ENCODE assay signal across 40 mouse cellular contexts in the genomic region with DNA sequence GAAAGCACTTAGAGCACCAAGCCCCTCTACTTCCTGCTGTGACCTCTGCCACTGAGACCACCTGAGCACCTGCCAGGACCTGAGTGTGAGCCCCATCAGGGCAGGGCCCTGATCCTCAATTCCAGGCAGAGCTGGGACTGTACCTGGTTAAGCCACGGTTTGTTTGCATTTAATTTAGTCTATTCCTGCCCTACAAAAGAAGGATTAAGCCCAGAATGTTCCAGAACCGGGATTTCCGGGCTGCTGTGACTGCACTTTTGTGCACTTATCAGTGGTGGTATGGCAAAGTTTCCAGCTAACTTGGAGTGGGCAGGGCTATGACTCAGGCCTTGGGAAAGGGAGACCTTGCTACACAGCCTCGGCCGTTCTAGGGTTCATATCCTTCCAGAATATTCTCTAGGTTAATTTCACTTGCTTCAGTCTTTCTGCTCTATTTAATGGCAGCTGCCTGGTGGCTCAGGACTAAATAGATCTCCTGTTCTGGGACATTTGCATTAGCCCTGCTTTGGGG. TPM values are rescaled to one million over a fixed set of nuclear protein-coding genes. Genes with fewer than 3 reads are reported as not detected.
DNase-seq lines count a peak whose midpoint lies in the region; ATAC-seq and TF ChIP-seq lines count a peak whose summit lies in the region.
"Had no signal": no experiment of that assay in that cellular context is flagged by ENCODE, and none has a peak within 500 bp of the region (broad histone marks: within the 10 kb centered on the region; RNA-seq: fewer than 3 reads in every experiment).

No protein-coding gene starts in this region.

- TF ChIP-seq CTCF in lung, postnatal 0 days (IDR thresholded peaks at IDR 0.05) = no peak
- no peak for TF ChIP-seq CTCF in lung, adult 2 months (IDR thresholded peaks at IDR 0.05; ENCODE audit: insufficient read depth, low read length)
- no peak for TF ChIP-seq CTCF in layer of hippocampus, adult 2 months (conservative IDR thresholded peaks at IDR 0.05)

- no peak for TF ChIP-seq EP300 in lung, postnatal 0 days (IDR thresholded peaks at IDR 0.05)

- 54% methylated on average over 5 of the region's 5 CpGs for WGBS in lung, postnatal 0 days
- 67% methylated on average over 5 of the region's 5 CpGs for WGBS in lung, adult 2 months
- 62% methylated on average over 5 of the region's 5 CpGs for WGBS in stomach, embryonic 15.5 days

- no peak overlapping the region for H3K27ac ChIP-seq in lung, postnatal 0 days (ENCODE audit: low read length)
- H3K27ac ChIP-seq in stomach, embryonic 15.5 days = peak overlapping the region; percentile 21; the same call in 1 of the 2 replicates
- no peak overlapping the region for H3K27ac ChIP-seq in layer of hippocampus, adult 2 months
- H3K27ac ChIP-seq: embryonic facial prominence, embryonic 10.5 days; embryonic facial prominence, embryonic 15.5 days; forebrain, embryonic 13.5 days; hindbrain, embryonic 14.5 days; liver, embryonic 14.5 days; midbrain, embryonic 12.5 days had no signal

- no peak for TF ChIP-seq POLR2A in lung, adult 2 months (IDR thresholded peaks at IDR 0.05; ENCODE audit: borderline replicate concordance, extremely low read depth, low read depth, low read length)

- H3K36me3 ChIP-seq in lung, postnatal 0 days (ENCODE audit: insufficient read depth, low read length) = no peaks in the 10 kb centered on the region
- no peaks in the 10 kb centered on the region for H3K36me3 ChIP-seq in stomach, embryonic 15.5 days
- H3K36me3 ChIP-seq: embryonic facial prominence, embryonic 10.5 days; embryonic facial prominence, embryonic 15.5 days; midbrain, embryonic 12.5 days had no signal

- H3K4me3 ChIP-seq in lung, postnatal 0 days (ENCODE audit: low read depth, low read length) = no peak overlapping the region
- H3K4me3 ChIP-seq in lung, adult 2 months (replicated peaks; ENCODE audit: extremely low read depth, low read depth, low read length) = no peak overlapping the region
- H3K4me3 ChIP-seq in stomach, embryonic 15.5 days (replicated peaks) = no peak overlapping the region
- no peak overlapping the region for H3K4me3 ChIP-seq in layer of hippocampus, adult 2 months
- H3K4me3 ChIP-seq: embryonic facial prominence, embryonic 10.5 days; embryonic facial prominence, embryonic 15.5 days; forebrain, embryonic 13.5 days; megakaryocyte, embryonic 14.5 days; midbrain, embryonic 12.5 days had no signal

- H3K9ac ChIP-seq in lung, postnatal 0 days (replicated peaks; ENCODE audit: low read depth) = no peak overlapping the region
- H3K9ac ChIP-seq in stomach, embryonic 15.5 days = no peak overlapping the region
- H3K9ac ChIP-seq: embryonic facial prominence, embryonic 15.5 days; forebrain, embryonic 13.5 days; hindbrain, embryonic 14.5 days; liver, embryonic 14.5 days; lung, embryonic 14.5 days; midbrain, embryonic 12.5 days had no signal

- no peaks in the 10 kb centered on the region for H3K4me1 ChIP-seq in lung, postnatal 0 days (ENCODE audit: insufficient read depth, low read depth, low read length)
- H3K4me1 ChIP-seq in lung, adult 2 months (ENCODE audit: control insufficient read depth, insufficient read depth, low read length) = no peaks in the 10 kb centered on the region
- H3K4me1 ChIP-seq in stomach, embryonic 15.5 days = no peaks in the 10 kb centered on the region
- H3K4me1 ChIP-seq: embryonic facial prominence, embryonic 15.5 days; forebrain, embryonic 13.5 days; megakaryocyte, embryonic 14.5 days; midbrain, embryonic 12.5 days had no signal

- no peaks in the 10 kb centered on the region for H3K27me3 ChIP-seq in lung, postnatal 0 days (replicated peaks; ENCODE audit: insufficient read depth, low read length)
- H3K27me3 ChIP-seq in stomach, embryonic 15.5 days (replicated peaks) = no peaks in the 10 kb centered on the region
- H3K27me3 ChIP-seq: embryonic facial prominence, embryonic 15.5 days; forebrain, embryonic 13.5 days; midbrain, embryonic 12.5 days had no signal

- ATAC-seq in lung, postnatal 0 days = peak; percentile 49; the same call in 1 of the 2 replicates
- peak; percentile 41; the same call in 1 of the 2 replicates for ATAC-seq in stomach, embryonic 15.5 days (ENCODE audit: insufficient read depth, low FRiP score, low read depth)
- ATAC-seq: forebrain, embryonic 13.5 days; intestine, postnatal 0 days had no signal

- no peaks in the 10 kb centered on the region for H3K9me3 ChIP-seq in lung, postnatal 0 days (ENCODE audit: low read length)
- H3K9me3 ChIP-seq in stomach, embryonic 15.5 days = no peaks in the 10 kb centered on the region
- H3K9me3 ChIP-seq: embryonic facial prominence, embryonic 10.5 days; embryonic facial prominence, embryonic 15.5 days; forebrain, embryonic 13.5 days; megakaryocyte, embryonic 14.5 days; midbrain, embryonic 12.5 days had no signal

- peak; percentile 27 for DNase-seq in lung, postnatal 0 days (ENCODE audit: low spot score)
- DNase-seq in lung, adult 2 months = no peak
- peak; percentile 63 for DNase-seq in NIH3T3 (ENCODE audit: low read depth)
- DNase-seq in adrenal gland, postnatal 10 days = peak; percentile 41
- DNase-seq in thymus, postnatal 36 days = no peak
- DNase-seq in layer of hippocampus, adult 2 months (ENCODE audit: low spot score in 2 of 2) = no peak
- DNase-seq in cerebellum, adult 9-11 months = no peak
- DNase-seq: cerebellum, adult 18-20 months; cerebellum, postnatal 25 days; gastrocnemius, postnatal 14 days; kidney, adult 9 months; kidney, postnatal 10 days; layer of hippocampus, adult 9-11 months; liver; lung, embryonic 14.5 days; lung, postnatal 4 days; right cerebral cortex, postnatal 25 days; thymus, adult 2 months had no signal

- H3K4me2 ChIP-seq in lung, postnatal 0 days (replicated peaks; ENCODE audit: low read depth, low read length) = no peak overlapping the region
- no peak overlapping the region for H3K4me2 ChIP-seq in stomach, embryonic 15.5 days
- H3K4me2 ChIP-seq: embryonic facial prominence, embryonic 15.5 days; forebrain, embryonic 13.5 days; heart, embryonic 11.5 days; hindbrain, embryonic 14.5 days; lung, embryonic 14.5 days; midbrain, embryonic 12.5 days had no signal

RNA-seq across cellular contexts. Expression of a gene that starts 3.4 kb away (rescaled TPM):
- 7.3 and 7.4 TPM in 2 replicates for polyA plus RNA-seq in lung, postnatal 0 days (2015; fragmentation: Nextera tagmentation; extraction: Ambion mirVana)
- polyA plus RNA-seq in lung, adult 2 months (2012; rRNA removed) = 103 and 136 TPM in 2 replicates
- total RNA-seq in adrenal gland, postnatal 10 days (2021) = not detected
- 234 and 239 TPM in 2 replicates for polyA plus RNA-seq in stomach, embryonic 15.5 days (2015; fragmentation: Nextera tagmentation; extraction: Ambion mirVana)
- total RNA-seq in layer of hippocampus, adult 2 months (2021) = under 1 TPM in 1 of 2 experiments, not detected in 1; 0.22 TPM
- total RNA-seq: CH12.LX; gastrocnemius, postnatal 14 days; granulocyte monocyte progenitor cell, adult 5-6 weeks; hematopoietic stem cell, adult 5-6 weeks; monocyte, adult 5-6 weeks had no signal
- polyA plus RNA-seq: C2C12; embryonic facial prominence, embryonic 10.5 days; forebrain, embryonic 13.5 days; large intestine, adult 2 months; limb, embryonic 11.5 days; midbrain, embryonic 12.5 days; neural tube, embryonic 14.5 days had no signal

RNA-seq across cellular contexts. Expression of a gene that starts 29.5 kb away (rescaled TPM):
- 18.2 and 20.4 TPM in 2 replicates for polyA plus RNA-seq in lung, postnatal 0 days (2015; fragmentation: Nextera tagmentation; extraction: Ambion mirVana)
- polyA plus RNA-seq in lung, adult 2 months (2012; rRNA removed) = 7.2 and 9.0 TPM in 2 replicates
- total RNA-seq in adrenal gland, postnatal 10 days (2021) = under 1 TPM in 1 of 2 experiments, not detected in 1; 0.18 TPM
- polyA plus RNA-seq in stomach, embryonic 15.5 days (2015; fragmentation: Nextera tagmentation; extraction: Ambion mirVana) = 0.36 and 0.83 TPM in 2 replicates
- not detected for total RNA-seq in layer of hippocampus, adult 2 months (2021)
- total RNA-seq: CH12.LX; gastrocnemius, postnatal 14 days; left cerebral cortex, postnatal 14 days; monocyte, adult 5-6 weeks had no signal
- polyA plus RNA-seq: C2C12; forebrain, embryonic 13.5 days; liver, embryonic 14.5 days; midbrain, embryonic 12.5 days had no signal

RNA-seq across cellular contexts. Expression of a gene that starts 31.6 kb away (rescaled TPM):
- not detected in 2 replicates for polyA plus RNA-seq in lung, postnatal 0 days (2015; fragmentation: Nextera tagmentation; extraction: Ambion mirVana)
- polyA plus RNA-seq in lung, adult 2 months (2012; rRNA removed) = 4.3 TPM in 1 of 2 replicates, not detected in the other
- not detected for total RNA-seq in adrenal gland, postnatal 10 days (2021)
- not detected in 2 replicates for polyA plus RNA-seq in stomach, embryonic 15.5 days (2015; fragmentation: Nextera tagmentation; extraction: Ambion mirVana)
- not detected for total RNA-seq in layer of hippocampus, adult 2 months (2021)
- total RNA-seq: CH12.LX; ES-E14; gastrocnemius, postnatal 14 days; granulocyte monocyte progenitor cell, adult 5-6 weeks; hematopoietic stem cell, adult 5-6 weeks; left cerebral cortex, postnatal 14 days; monocyte, adult 5-6 weeks had no signal
- polyA plus RNA-seq: brain, embryonic 14.5 days; C2C12; embryonic facial prominence, embryonic 10.5 days; embryonic facial prominence, embryonic 15.5 days; forebrain, embryonic 13.5 days; heart, embryonic 11.5 days; heart, embryonic 16.5 days; hindbrain, embryonic 14.5 days; intestine, postnatal 0 days; large intestine, adult 2 months; limb, embryonic 11.5 days; liver, embryonic 14.5 days; lung, embryonic 14.5 days; midbrain, embryonic 12.5 days; neural tube, embryonic 14.5 days had no signal

RNA-seq across cellular contexts. Expression of a gene that starts 51.4 kb away (rescaled TPM):
- 5.1 and 5.4 TPM in 2 replicates for polyA plus RNA-seq in lung, postnatal 0 days (2015; fragmentation: Nextera tagmentation; extraction: Ambion mirVana)
- 295 and 710 TPM in 2 replicates for polyA plus RNA-seq in lung, adult 2 months (2012; rRNA removed)
- total RNA-seq in adrenal gland, postnatal 10 days (2021) = not detected
- polyA plus RNA-seq in stomach, embryonic 15.5 days (2015; fragmentation: Nextera tagmentation; extraction: Ambion mirVana) = not detected in 2 replicates
- not detected for total RNA-seq in layer of hippocampus, adult 2 months (2021)
- total RNA-seq: CH12.LX; ES-E14; gastrocnemius, postnatal 14 days; granulocyte monocyte progenitor cell, adult 5-6 weeks; hematopoietic stem cell, adult 5-6 weeks; left cerebral cortex, postnatal 14 days; monocyte, adult 5-6 weeks had no signal
- polyA plus RNA-seq: brain, embryonic 14.5 days; C2C12; embryonic facial prominence, embryonic 10.5 days; forebrain, embryonic 13.5 days; heart, embryonic 11.5 days; hindbrain, embryonic 14.5 days; intestine, postnatal 0 days; large intestine, adult 2 months; limb, embryonic 11.5 days; lung, embryonic 14.5 days; midbrain, embryonic 12.5 days; neural tube, embryonic 14.5 days had no signal

Comparison
In these comparisons a context has a peak if more than half of its experiments do, and no peak if none do; other contexts are left out.
1. DNase-seq: peak in lung, postnatal 0 days (single experiment), NIH3T3 (single experiment) and adrenal gland, postnatal 10 days (single experiment); none in lung, adult 2 months (single experiment), thymus, postnatal 36 days (0 of 2), layer of hippocampus, adult 2 months (0 of 2) and cerebellum, adult 9-11 months (single experiment).
2. RNA of a gene that starts 3.4 kb away (polyA plus RNA-seq): 234 to 239 TPM in stomach, embryonic 15.5 days and 103 to 136 TPM in lung, adult 2 months; 7.3 to 7.4 TPM in lung, postnatal 0 days; every median in the first group is over 10 times any median in the second.